Mouse (Mus musculus) MEL-GATA-1-ER (cell line): ENCODE measurements at regions not wholly inside any gene's neighbourhood (a gene's known extent, or its start where the extent isn't known, plus 50 kb on each side); places are given as distances from the start of the nearest gene placed in this dataset.

Experiments used
- DNase-seq: peaks from one replicate; pipeline ENCODE4 v3.0.0-alpha.2; 2012; ENCODE audit warnings: low read depth; ENCODE audit errors: extremely low read depth

GRCm38 (mm10) chr13:78426306-78426921 is 226.9 kb upstream of the Nr2f1 start:
- DNase-seq: no peak

- no peak for DNase-seq
Measured at GRCm38 (mm10) chr13:78405071-78405470, 205.5 kb upstream of the Nr2f1 start.

- no peak for DNase-seq
Measured at GRCm38 (mm10) chr13:78383761-78384160, 184.2 kb upstream of the Nr2f1 start.

- no peak for DNase-seq
Measured at GRCm38 (mm10) chr13:78361236-78361635, 161.7 kb upstream of the Nr2f1 start.

GRCm38 (mm10) chr13:78348830-78349229 is 149.3 kb upstream of the Nr2f1 start:
- DNase-seq: no peak

- no peak for DNase-seq
Measured at GRCm38 (mm10) chr13:78324443-78325206, 125.1 kb upstream of the Nr2f1 start.

- DNase-seq: no peak
Measured at GRCm38 (mm10) chr13:78323183-78323582, 123.6 kb upstream of the Nr2f1 start.

GRCm38 (mm10) chr13:78318434-78318833 is 118.9 kb upstream of the Nr2f1 start:
- DNase-seq: no peak

- no peak for DNase-seq
Measured at GRCm38 (mm10) chr13:78310837-78311236, 111.3 kb upstream of the Nr2f1 start.
